Mouse (Mus musculus) cerebellum, postnatal 25 days (tissue): ENCODE measurements around the gene Slc6a1.

Experiments used
- DNase-seq, 2 experiments: peaks; one replicate each; pipeline ENCODE4 v3.0.0; 2021; ENCODE audit warnings: mixed read lengths in 2 of 2

Slc6a1 gene

GRCm38 (mm10) chr6:114282469-114283277, at the start of gene Slc6a1:
TSS of gene Slc6a1 (plus strand) at chr6:114282635.
- DNase-seq = peak; percentile 56 to 77

GRCm38 (mm10) chr6:114238892-114239644, 43.4 kb upstream of the Slc6a1 start:
- DNase-seq = no peak

- DNase-seq = peak; percentile 29 to 43
These were observed 36.8 kb upstream of the Slc6a1 start for GRCm38 (mm10) chr6:114245665-114246064.

- peak; percentile 87 to 89 for DNase-seq
These were observed 32.1 kb upstream of the Slc6a1 start for GRCm38 (mm10) chr6:114250311-114250710.

GRCm38 (mm10) chr6:114254927-114255326, 27.5 kb upstream of the Slc6a1 start:
- no peak for DNase-seq

GRCm38 (mm10) chr6:114257762-114258361, 24.6 kb upstream of the Slc6a1 start:
- DNase-seq = no peak

GRCm38 (mm10) chr6:114258661-114259193, 23.7 kb upstream of the Slc6a1 start:
- no peak for DNase-seq

- DNase-seq = peak; percentile 41 to 44
These were observed 20.8 kb upstream of the Slc6a1 start for GRCm38 (mm10) chr6:114261609-114262008.

- DNase-seq = no peak
These were observed 18.4 kb upstream of the Slc6a1 start for GRCm38 (mm10) chr6:114264010-114264409.

GRCm38 (mm10) chr6:114264426-114264825, 18.0 kb upstream of the Slc6a1 start:
- no peak for DNase-seq

GRCm38 (mm10) chr6:114266273-114266672, 16.2 kb upstream of the Slc6a1 start:
- no peak for DNase-seq

- no peak for DNase-seq
These were observed 14.5 kb upstream of the Slc6a1 start for GRCm38 (mm10) chr6:114267979-114268378.

- DNase-seq = peak; percentile 35 to 50
These were observed 12.8 kb upstream of the Slc6a1 start for GRCm38 (mm10) chr6:114269589-114269988.

- DNase-seq = peak; percentile 43
These were observed 11.6 kb upstream of the Slc6a1 start for GRCm38 (mm10) chr6:114270799-114271198.

GRCm38 (mm10) chr6:114272279-114272678, 10.2 kb upstream of the Slc6a1 start:
- peak; percentile 78 to 87 for DNase-seq

GRCm38 (mm10) chr6:114273997-114274728, 8.3 kb upstream of the Slc6a1 start:
- DNase-seq = no peak

GRCm38 (mm10) chr6:114275800-114276199, 6.6 kb upstream of the Slc6a1 start:
- no peak for DNase-seq

- DNase-seq = no peak
These were observed 889 bp downstream of the Slc6a1 start for GRCm38 (mm10) chr6:114283278-114283770.

- DNase-seq = peak in 1 of 2 experiments; percentile 37
These were observed 1.7 kb downstream of the Slc6a1 start for GRCm38 (mm10) chr6:114283927-114284703.

GRCm38 (mm10) chr6:114285424-114285823, 3.0 kb downstream of the Slc6a1 start:
- peak in 1 of 2 experiments; percentile 49 for DNase-seq

- DNase-seq = no peak
These were observed 6.7 kb downstream of the Slc6a1 start for GRCm38 (mm10) chr6:114289106-114289505.
